In the genomic region with DNA sequence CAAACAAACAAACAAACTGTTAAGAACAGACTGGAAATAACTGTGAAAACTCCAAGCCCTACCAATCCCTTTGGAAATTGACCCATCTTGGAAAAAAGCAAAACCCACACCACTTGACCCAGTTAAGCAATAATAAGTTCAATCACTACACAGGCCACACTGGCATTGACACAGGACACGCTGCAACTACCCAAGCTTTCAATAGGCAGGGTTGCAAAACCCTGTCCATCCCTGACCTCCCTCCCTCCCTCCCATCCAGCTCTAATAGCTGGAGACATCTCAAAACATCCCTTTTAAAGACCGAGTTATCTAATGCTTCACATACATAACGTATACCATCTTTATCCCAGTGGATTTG, we compare ENCODE assay signal across 15 mouse cellular contexts.
"Had no signal": no experiment of that assay in that cellular context is flagged by ENCODE, and none has a peak within 500 bp of the region (broad histone marks: within the 10 kb centered on the region; RNA-seq: fewer than 3 reads in every experiment).

No protein-coding gene starts in this region.

- ATAC-seq: lung, postnatal 0 days had no signal

- H3K36me3 ChIP-seq: limb, embryonic 15.5 days; midbrain, embryonic 12.5 days; stomach, embryonic 15.5 days had no signal

- H3K4me1 ChIP-seq: limb, embryonic 15.5 days; stomach, embryonic 15.5 days had no signal

- H3K4me2 ChIP-seq: limb, embryonic 15.5 days; midbrain, embryonic 12.5 days; stomach, embryonic 15.5 days had no signal

- DNase-seq: kidney, adult 11 months; kidney, adult 9 months; kidney, postnatal 36 days; layer of hippocampus, adult 9-11 months; layer of hippocampus, postnatal 36 days; lung, postnatal 4 days; right cerebral cortex, postnatal 14 days; thymus, adult 2 months; thymus, postnatal 25 days had no signal

- H3K27me3 ChIP-seq: limb, embryonic 15.5 days; midbrain, embryonic 12.5 days; stomach, embryonic 15.5 days had no signal

- H3K9ac ChIP-seq: limb, embryonic 15.5 days; midbrain, embryonic 12.5 days; stomach, embryonic 15.5 days had no signal

- H3K9me3 ChIP-seq: limb, embryonic 15.5 days; megakaryocyte, embryonic 14.5 days; midbrain, embryonic 12.5 days; stomach, embryonic 15.5 days had no signal

- H3K4me3 ChIP-seq: limb, embryonic 15.5 days; megakaryocyte, embryonic 14.5 days; midbrain, embryonic 12.5 days; stomach, embryonic 15.5 days had no signal

- H3K27ac ChIP-seq: kidney, postnatal 0 days; limb, embryonic 15.5 days; midbrain, embryonic 12.5 days; stomach, embryonic 15.5 days had no signal
